Mouse (Mus musculus): ENCODE data around the gene Oit1.

GRCm38 (mm10) chr14:8316366-8317193, 62.0 kb downstream of the Oit1 start:
- no peak for TF ChIP-seq CTCF (IDR thresholded peaks at IDR 0.05; ENCODE audit: low read depth, low read length)
- TF ChIP-seq POLR2AphosphoS5 (IDR thresholded peaks at IDR 0.05; ENCODE audit: insufficient replicate concordance, low read depth, low read length), result no peak
- no peak for TF ChIP-seq GATA1 (IDR thresholded peaks at IDR 0.05; ENCODE audit: borderline replicate concordance, low read length)
- TF ChIP-seq TAL1 (conservative IDR thresholded peaks at IDR 0.05; ENCODE audit: low read depth, low read length), result no peak
